Mouse (Mus musculus) central nervous system, embryonic 14 days (tissue): ENCODE measurements around the gene Mpc2. TPM values are rescaled to one million over a fixed set of nuclear protein-coding genes. Genes with fewer than 3 reads are reported as not detected.

ENCODE experiments used
- polyA plus RNA-seq: library from polyadenylated mRNA; depleted of rRNA; stranded (reverse); fragments of >200 nt; gene quantifications from 2 replicates; pipeline ENCODE4 v1.2.3, GENCODE M21; 2012; rRNA removed

Gene Mpc2
- polyA plus RNA-seq: 77.2 and 79.4 TPM in 2 replicates

DNA sequence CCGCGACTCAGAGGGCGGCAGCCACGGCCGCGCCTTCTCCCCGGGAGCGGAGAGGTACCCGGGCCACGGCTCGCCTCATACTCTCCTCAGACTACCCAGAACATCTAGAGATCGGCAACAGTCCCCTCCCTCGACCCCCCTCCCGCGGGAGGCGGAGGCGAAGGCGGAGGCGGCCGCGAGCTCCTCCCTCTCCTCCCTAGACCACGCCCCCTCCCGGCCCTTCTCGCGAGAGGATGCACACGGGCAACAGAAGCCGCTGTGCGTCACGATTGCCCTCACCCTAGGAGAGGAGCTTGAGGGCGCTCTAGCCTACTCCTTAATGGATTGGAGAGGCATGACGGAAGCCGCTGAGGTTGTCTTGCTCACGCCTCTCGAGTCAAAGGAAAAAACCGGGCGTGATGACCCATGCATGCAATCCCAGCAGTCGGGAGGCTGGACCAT, at the start of gene Mpc2, which contains the start of gene Dcaf6:
Gene Mpc2 (plus strand): TSS at position 278 of the 441 bp plus-strand sequence.
Gene Dcaf6 (minus strand): TSS at position 116 of the 441 bp plus-strand sequence.

DNA sequence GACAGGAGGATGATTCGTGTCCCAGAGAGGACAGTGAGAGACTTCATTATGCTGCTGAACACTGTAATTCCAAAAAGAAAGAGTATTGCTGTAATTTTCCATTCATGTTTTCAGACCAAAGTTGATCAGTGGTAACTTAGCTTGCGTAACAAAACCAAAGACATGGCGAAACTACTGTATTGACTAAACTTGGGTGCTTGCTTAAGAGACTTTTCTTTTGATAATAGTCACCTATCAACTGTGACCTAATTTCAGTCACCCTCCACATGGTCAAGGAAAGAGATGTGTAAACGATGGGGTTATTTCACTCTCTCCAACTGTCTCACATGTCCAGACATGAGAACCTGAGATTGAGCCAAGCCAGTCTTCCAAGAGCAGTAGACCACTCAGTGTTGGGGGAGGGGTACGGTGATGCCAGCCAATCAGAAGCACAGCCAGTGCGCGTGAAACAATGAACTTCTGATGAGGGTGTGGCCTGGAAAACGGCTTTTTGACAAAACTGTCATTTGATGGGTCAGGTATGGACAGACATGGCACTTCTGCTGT, 24.3 kb downstream of the Mpc2 start, which contains the start of gene Adcy10:
Gene Adcy10 (plus strand): TSS at position 496 of the 546 bp plus-strand sequence.

Other genes with a start within 250 kb of the Mpc2 start
- gene Tiprl, start 223.6 kb upstream of the Mpc2 start, polyA plus RNA-seq: 67.7 and 77.6 TPM in 2 replicates
- 25.0 and 28.8 TPM in 2 replicates for gene Gpr161, start 164.8 kb upstream of the Mpc2 start, polyA plus RNA-seq
- gene Dcaf6, start 162 bp upstream of the Mpc2 start, polyA plus RNA-seq: 30.4 and 34.3 TPM in 2 replicates
- 0.04 and 0.08 TPM in 2 replicates for gene Adcy10, start 24.5 kb downstream of the Mpc2 start, polyA plus RNA-seq
- gene Mpzl1, start 173.9 kb downstream of the Mpc2 start, polyA plus RNA-seq: 137 and 144 TPM in 2 replicates
- gene Rcsd1, start 249.1 kb downstream of the Mpc2 start, polyA plus RNA-seq: 9.8 and 13.3 TPM in 2 replicates